Mouse (Mus musculus) embryonic facial prominence, embryonic 15.5 days (tissue): ENCODE measurements around the gene Vmn1r59. TPM values are rescaled to one million over a fixed set of nuclear protein-coding genes. Genes with fewer than 3 reads are reported as not detected.
"Not testable (repeated sequence)": the region's sequence is repeated elsewhere in the genome, so short reads cannot be mapped to it uniquely, and the experiment has no call there.

Experiments
- ATAC-seq: fragments of 200-750 bp; cut with Nextera tagmentation; 2 replicates; pipeline ENCODE4 v1.8.0; 2017; ENCODE audit warnings: low read depth, moderate TSS enrichment; ENCODE audit not compliant: insufficient number of reproducible peaks, low FRiP score, low TSS enrichment
- H3K27ac ChIP-seq: fragments of 300-500 bp; sonication (generic); replicated peaks from 2 replicates; pipeline ENCODE4 v1.5.1; 2015; ENCODE audit warnings: mild to moderate bottlenecking, inconsistent platforms
- H3K27me3 ChIP-seq: fragments of 300-500 bp; sonication (generic); 2 replicates; pipeline ENCODE4 v1.6.1; 2015; ENCODE audit warnings: inconsistent platforms
- H3K36me3 ChIP-seq: fragments of 300-500 bp; sonication (generic); 2 replicates; pipeline ENCODE4 v1.6.1; 2015; ENCODE audit warnings: mild to moderate bottlenecking, inconsistent platforms
- H3K4me1 ChIP-seq: fragments of 300-500 bp; sonication (generic); 2 replicates; pipeline ENCODE4 v1.6.1; 2015; ENCODE audit warnings: inconsistent platforms
- H3K4me2 ChIP-seq: fragments of 300-500 bp; sonication (generic); replicated peaks from 2 replicates; pipeline ENCODE4 v1.6.1; 2015; ENCODE audit warnings: mild to moderate bottlenecking, inconsistent platforms
- H3K4me3 ChIP-seq: fragments of 300-500 bp; sonication (generic); replicated peaks from 2 replicates; pipeline ENCODE4 v1.5.1; 2015; ENCODE audit warnings: mild to moderate bottlenecking, inconsistent platforms
- H3K9ac ChIP-seq: fragments of 300-500 bp; sonication (generic); 2 replicates; pipeline ENCODE4 v1.6.1; 2015; ENCODE audit warnings: inconsistent platforms
- H3K9me3 ChIP-seq: fragments of 300-500 bp; sonication (generic); replicated peaks from 2 replicates; pipeline ENCODE4 v1.6.1; 2016; ENCODE audit warnings: inconsistent platforms
- WGBS: fragments of 180-500 bp; shearing (Covaris S2); methylation state at CpG from one replicate; pipeline ENCODE4 v1.1.7; 2015; 5-methylcytosine and 5-hydroxymethylcytosine counted together
- polyA plus RNA-seq: library from polyadenylated mRNA; unstranded; fragments of >200 nt; fragmentation: Nextera tagmentation; extraction: Ambion mirVana; gene quantifications from 2 replicates; pipeline ENCODE4 v1.2.1, GENCODE M21; 2015

Vmn1r59 gene
- not detected in 2 replicates for polyA plus RNA-seq

- Histone ChIP-seq H3K4me2 (no peak within 1 kb of the TSS), H3K36me3 (no peaks in the 10 kb centered on the region), H3K27ac (no peak within 1 kb of the TSS), H3K9ac (no peak within 1 kb of the TSS), H3K4me1 (no peaks in the 10 kb centered on the region), H3K9me3 (peaks cover 19% of the 10 kb centered on the region; the same call in 1 of the 2 replicates), H3K27me3 (no peaks in the 10 kb centered on the region), H3K4me3 (no peak within 1 kb of the TSS)
- no peak for ATAC-seq
Measured at GRCm38 (mm10) chr7:5456674-5457073, at the start of gene Vmn1r59. Gene Vmn1r59 (minus strand): TSS chr7:5456774.

- not testable (repeated sequence) for H3K9ac ChIP-seq, H3K27ac ChIP-seq, H3K9me3 ChIP-seq, H3K4me3 ChIP-seq, ATAC-seq, H3K4me2 ChIP-seq, H3K27me3 ChIP-seq, H3K36me3 ChIP-seq, H3K4me1 ChIP-seq
Measured at GRCm38 (mm10) chr7:5493856-5494255, 37.3 kb upstream of the Vmn1r59 start, which contains the start of gene Vmn2r28. Gene Vmn2r28 (minus strand): TSS chr7:5493956.

DNA sequence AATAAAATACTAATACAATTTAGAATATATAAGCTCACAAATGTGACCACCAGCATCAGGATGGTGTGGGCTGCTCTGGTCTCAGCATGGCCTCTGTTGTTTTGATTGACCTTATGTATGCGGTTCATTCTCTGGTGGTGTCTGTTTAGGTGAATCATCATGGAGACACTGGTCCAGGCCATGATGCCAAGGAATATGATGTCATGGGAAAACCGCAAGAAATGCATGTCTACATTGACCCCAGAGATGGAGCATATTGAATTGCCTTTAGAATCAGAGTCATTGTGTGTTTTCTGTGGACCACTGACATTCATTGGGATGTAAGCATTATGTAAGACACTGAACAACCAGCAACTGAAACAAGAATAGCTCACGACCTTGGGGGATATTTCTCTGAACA is 2.6 kb downstream of the Vmn1r59 start:
- 61% methylated on average over 3 of the region's 3 CpGs for WGBS
- not testable (repeated sequence) for H3K4me2 ChIP-seq, H3K4me3 ChIP-seq, H3K27ac ChIP-seq, H3K4me1 ChIP-seq, ATAC-seq, H3K36me3 ChIP-seq, H3K27me3 ChIP-seq, H3K9ac ChIP-seq
- peaks cover 19% of the 10 kb centered on the region; the same call in 1 of the 2 replicates for H3K9me3 ChIP-seq

DNA sequence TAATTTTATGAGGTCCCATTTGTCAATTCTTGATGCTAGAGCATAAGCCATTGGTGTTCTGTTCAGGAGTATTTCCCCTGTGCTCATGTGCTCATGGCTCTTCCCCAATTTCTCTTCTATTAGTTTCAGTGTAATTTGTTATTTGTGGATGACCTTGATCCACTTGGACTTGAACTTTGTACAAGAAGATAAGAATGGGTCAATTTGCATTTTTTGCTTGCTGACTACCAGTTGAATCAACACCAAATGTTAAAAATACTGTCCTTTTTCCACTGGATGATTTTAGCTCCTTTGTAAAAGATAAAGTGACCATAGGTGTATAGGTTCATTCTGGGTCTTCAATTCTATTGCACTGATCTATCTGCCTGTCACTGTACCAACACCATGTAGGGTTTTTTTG is 7.9 kb downstream of the Vmn1r59 start:
- Histone ChIP-seq H3K4me3 (no peak overlapping the region), H3K27ac (no peak overlapping the region), H3K36me3 (no peaks in the 10 kb centered on the region), H3K4me1 (no peaks in the 10 kb centered on the region), H3K4me2 (no peak overlapping the region), H3K9me3 (0 out of 2 replicates have a peak, but pooled peaks cover 5% of the 10 kb centered on the region), H3K27me3 (no peaks in the 10 kb centered on the region), H3K9ac (no peak overlapping the region)
- ATAC-seq = no peak

- H3K27ac ChIP-seq, H3K9me3 ChIP-seq, H3K36me3 ChIP-seq, H3K4me2 ChIP-seq, ATAC-seq, H3K27me3 ChIP-seq, H3K4me3 ChIP-seq, H3K4me1 ChIP-seq, H3K9ac ChIP-seq: not testable (repeated sequence)
Measured at GRCm38 (mm10) chr7:5413296-5413695, 43.3 kb downstream of the Vmn1r59 start, which contains the start of gene Vmn1r58. Gene Vmn1r58 (minus strand): TSS chr7:5413396.

- H3K4me3 ChIP-seq = no peak overlapping the region
- H3K36me3 ChIP-seq = no peaks in the 10 kb centered on the region
- 29% methylated on average over 2 of the region's 2 CpGs for WGBS
- H3K9me3 ChIP-seq = no peaks in the 10 kb centered on the region
- no peaks in the 10 kb centered on the region for H3K27me3 ChIP-seq
- no peak overlapping the region for H3K4me2 ChIP-seq
- H3K4me1 ChIP-seq = no peaks in the 10 kb centered on the region
- H3K27ac ChIP-seq = no peak overlapping the region
- no peak for ATAC-seq
- H3K9ac ChIP-seq = no peak overlapping the region
Measured at GRCm38 (mm10) chr7:5406201-5406600, 50.4 kb downstream of the Vmn1r59 start.

Other genes starting within 250 kb of the Vmn1r59 start
- gene Vmn1r57, start 238.3 kb downstream of the Vmn1r59 start, polyA plus RNA-seq = not detected in 2 replicates
- not detected in 2 replicates for gene Gm5065, start 106.2 kb downstream of the Vmn1r59 start, polyA plus RNA-seq
- not detected in 2 replicates for gene Nlrp2, start 105.7 kb downstream of the Vmn1r59 start, polyA plus RNA-seq
- 0.04 TPM in 1 of 2 replicates, not detected in the other for gene Vmn1r58, start 43.4 kb downstream of the Vmn1r59 start, polyA plus RNA-seq
- gene Vmn2r28, start 37.2 kb upstream of the Vmn1r59 start, polyA plus RNA-seq = not detected in 2 replicates
- not detected in 2 replicates for gene Vmn1r60, start 90.5 kb upstream of the Vmn1r59 start, polyA plus RNA-seq
- gene Vmn1r61, start 156.5 kb upstream of the Vmn1r59 start, polyA plus RNA-seq = not detected in 2 replicates
- not detected in 2 replicates for gene Vmn1r62, start 216.9 kb upstream of the Vmn1r59 start, polyA plus RNA-seq